Mouse (Mus musculus): ENCODE data around the gene 5730409E04Rik. TPM values are rescaled to one million over a fixed set of nuclear protein-coding genes. Genes with fewer than 3 reads are reported as not detected.

5730409E04Rik gene
- polyA plus RNA-seq, 1 experiment from 2014 or later: 22.1 TPM

GRCm38 (mm10) chr4:126620349-126620874 is 10.8 kb downstream of the 5730409E04Rik start:
- Histone ChIP-seq H3K4me3 (ENCODE audit: low read length) (peak overlapping the region; percentile 38), H3K27ac (ENCODE audit: low read depth, low read length) (no peak overlapping the region), H3K4me2 (ENCODE audit: low read length) (peak overlapping the region; percentile 64), H3K4me1 (ENCODE audit: control insufficient read depth, insufficient read depth, low read depth, low read length) (peaks cover 10% of the 10 kb centered on the region), H3K9me3 (ENCODE audit: control insufficient read depth, low read length) (no peaks in the 10 kb centered on the region), H3K36me3 (ENCODE audit: control insufficient read depth, insufficient read depth, low read length) (no peaks in the 10 kb centered on the region; the same call in 1 of the 2 replicates), H3K27me3 (replicated peaks; ENCODE audit: control insufficient read depth, insufficient read depth, low read length) (peaks cover 5% of the 10 kb centered on the region), H3K9ac (ENCODE audit: low read depth, low read length) (peak overlapping the region; percentile 63)
- ATAC-seq: no peak
- 18% methylated on average over 13 of the region's 13 CpGs for WGBS

GRCm38 (mm10) chr4:126627021-126627681 is 17.5 kb downstream of the 5730409E04Rik start:
- Histone ChIP-seq H3K4me3 (ENCODE audit: low read length) (0 out of 2 replicates have a peak overlapping the region, but pooled peaks have one; percentile 3), H3K27ac (ENCODE audit: low read depth, low read length) (no peak overlapping the region), H3K4me1 (ENCODE audit: control insufficient read depth, insufficient read depth, low read depth, low read length) (peaks cover 9% of the 10 kb centered on the region), H3K27me3 (replicated peaks; ENCODE audit: control insufficient read depth, insufficient read depth, low read length) (peaks cover under 1% of the 10 kb centered on the region), H3K9ac (ENCODE audit: low read depth, low read length) (peak overlapping the region; percentile 28), H3K36me3 (ENCODE audit: control insufficient read depth, insufficient read depth, low read length) (no peaks in the 10 kb centered on the region), H3K4me2 (ENCODE audit: low read length) (peak overlapping the region; percentile 46), H3K9me3 (ENCODE audit: control insufficient read depth, low read length) (no peaks in the 10 kb centered on the region)
- WGBS: 4% methylated on average over 23 of the region's 23 CpGs
- no peak for ATAC-seq

- Histone ChIP-seq H3K4me1 (ENCODE audit: control insufficient read depth, insufficient read depth, low read depth, low read length) (peaks cover 12% of the 10 kb centered on the region), H3K4me3 (ENCODE audit: low read length) (no peak overlapping the region), H3K9me3 (ENCODE audit: control insufficient read depth, low read length) (no peaks in the 10 kb centered on the region), H3K36me3 (ENCODE audit: control insufficient read depth, insufficient read depth, low read length) (no peaks in the 10 kb centered on the region), H3K27ac (ENCODE audit: low read depth, low read length) (no peak overlapping the region), H3K4me2 (ENCODE audit: low read length) (no peak overlapping the region), H3K27me3 (replicated peaks; ENCODE audit: control insufficient read depth, insufficient read depth, low read length) (no peaks in the 10 kb centered on the region), H3K9ac (ENCODE audit: low read depth, low read length) (no peak overlapping the region)
- ATAC-seq: no peak
- WGBS: 48% methylated on average over 2 of the region's 2 CpGs
These were observed 22.3 kb downstream of the 5730409E04Rik start for GRCm38 (mm10) chr4:126631922-126632321.

GRCm38 (mm10) chr4:126632668-126633067 is 23.1 kb downstream of the 5730409E04Rik start:
- Histone ChIP-seq H3K9ac (ENCODE audit: low read depth, low read length) (no peak overlapping the region), H3K4me3 (ENCODE audit: low read length) (no peak overlapping the region), H3K27ac (ENCODE audit: low read depth, low read length) (no peak overlapping the region), H3K9me3 (ENCODE audit: control insufficient read depth, low read length) (no peaks in the 10 kb centered on the region), H3K4me1 (ENCODE audit: control insufficient read depth, insufficient read depth, low read depth, low read length) (peaks cover 4% of the 10 kb centered on the region; the same call in 1 of the 2 replicates), H3K4me2 (ENCODE audit: low read length) (no peak overlapping the region), H3K27me3 (replicated peaks; ENCODE audit: control insufficient read depth, insufficient read depth, low read length) (no peaks in the 10 kb centered on the region), H3K36me3 (ENCODE audit: control insufficient read depth, insufficient read depth, low read length) (no peaks in the 10 kb centered on the region)
- WGBS: 67% methylated on average over 3 of the region's 3 CpGs
- no peak for ATAC-seq

GRCm38 (mm10) chr4:126636330-126636729 is 26.7 kb downstream of the 5730409E04Rik start:
- Histone ChIP-seq H3K9me3 (ENCODE audit: control insufficient read depth, low read length) (no peaks in the 10 kb centered on the region), H3K9ac (ENCODE audit: low read depth, low read length) (peak overlapping the region; percentile 33; the same call in 1 of the 2 replicates), H3K4me3 (ENCODE audit: low read length) (no peak overlapping the region), H3K36me3 (ENCODE audit: control insufficient read depth, insufficient read depth, low read length) (no peaks in the 10 kb centered on the region), H3K4me2 (ENCODE audit: low read length) (peak overlapping the region; percentile 15), H3K4me1 (ENCODE audit: control insufficient read depth, insufficient read depth, low read depth, low read length) (peaks cover 3% of the 10 kb centered on the region; the same call in 1 of the 2 replicates), H3K27ac (ENCODE audit: low read depth, low read length) (no peak overlapping the region), H3K27me3 (replicated peaks; ENCODE audit: control insufficient read depth, insufficient read depth, low read length) (no peaks in the 10 kb centered on the region)
- 30% methylated on average over 11 of the region's 11 CpGs for WGBS
- ATAC-seq: peak; percentile 45; the same call in 1 of the 2 replicates

GRCm38 (mm10) chr4:126637446-126637845 is 27.8 kb downstream of the 5730409E04Rik start:
- H3K36me3 ChIP-seq (ENCODE audit: control insufficient read depth, insufficient read depth, low read length): no peaks in the 10 kb centered on the region
- peaks cover 3% of the 10 kb centered on the region; the same call in 1 of the 2 replicates for H3K4me1 ChIP-seq (ENCODE audit: control insufficient read depth, insufficient read depth, low read depth, low read length)
- no peak overlapping the region for H3K9ac ChIP-seq (ENCODE audit: low read depth, low read length)
- 65% methylated on average over 4 of the region's 4 CpGs for WGBS
- H3K4me3 ChIP-seq (ENCODE audit: low read length): no peak overlapping the region
- no peak overlapping the region for H3K27ac ChIP-seq (ENCODE audit: low read depth, low read length)
- no peak for ATAC-seq
- H3K9me3 ChIP-seq (ENCODE audit: control insufficient read depth, low read length): no peaks in the 10 kb centered on the region
- H3K27me3 ChIP-seq (replicated peaks; ENCODE audit: control insufficient read depth, insufficient read depth, low read length): no peaks in the 10 kb centered on the region
- H3K4me2 ChIP-seq (ENCODE audit: low read length): no peak overlapping the region

- Histone ChIP-seq H3K4me3 (ENCODE audit: low read length) (no peak overlapping the region), H3K4me1 (ENCODE audit: control insufficient read depth, insufficient read depth, low read depth, low read length) (peaks cover 3% of the 10 kb centered on the region; the same call in 1 of the 2 replicates), H3K4me2 (ENCODE audit: low read length) (no peak overlapping the region), H3K27ac (ENCODE audit: low read depth, low read length) (no peak overlapping the region), H3K27me3 (replicated peaks; ENCODE audit: control insufficient read depth, insufficient read depth, low read length) (no peaks in the 10 kb centered on the region), H3K9ac (ENCODE audit: low read depth, low read length) (no peak overlapping the region), H3K36me3 (ENCODE audit: control insufficient read depth, insufficient read depth, low read length) (no peaks in the 10 kb centered on the region), H3K9me3 (ENCODE audit: control insufficient read depth, low read length) (no peaks in the 10 kb centered on the region)
- WGBS: 32% methylated on average over 7 of the region's 7 CpGs
- ATAC-seq: 0 out of 2 replicates have a peak, but pooled peaks have one; percentile 14
These were observed 29.7 kb downstream of the 5730409E04Rik start for GRCm38 (mm10) chr4:126639339-126639738.

- ATAC-seq: no peak
- Histone ChIP-seq H3K4me1 (ENCODE audit: control insufficient read depth, insufficient read depth, low read depth, low read length) (peaks cover 3% of the 10 kb centered on the region), H3K27me3 (replicated peaks; ENCODE audit: control insufficient read depth, insufficient read depth, low read length) (no peaks in the 10 kb centered on the region), H3K27ac (ENCODE audit: low read depth, low read length) (no peak overlapping the region), H3K9ac (ENCODE audit: low read depth, low read length) (no peak overlapping the region), H3K4me3 (ENCODE audit: low read length) (no peak overlapping the region), H3K9me3 (ENCODE audit: control insufficient read depth, low read length) (no peaks in the 10 kb centered on the region), H3K4me2 (ENCODE audit: low read length) (no peak overlapping the region), H3K36me3 (ENCODE audit: control insufficient read depth, insufficient read depth, low read length) (no peaks in the 10 kb centered on the region)
- 65% methylated on average over 9 of the region's 9 CpGs for WGBS
These were observed 32.3 kb downstream of the 5730409E04Rik start for GRCm38 (mm10) chr4:126641901-126642300.

GRCm38 (mm10) chr4:126643815-126644214 is 34.2 kb downstream of the 5730409E04Rik start:
- Histone ChIP-seq H3K9me3 (ENCODE audit: control insufficient read depth, low read length) (no peaks in the 10 kb centered on the region), H3K4me2 (ENCODE audit: low read length) (no peak overlapping the region), H3K36me3 (ENCODE audit: control insufficient read depth, insufficient read depth, low read length) (no peaks in the 10 kb centered on the region), H3K27ac (ENCODE audit: low read depth, low read length) (no peak overlapping the region), H3K4me3 (ENCODE audit: low read length) (no peak overlapping the region), H3K9ac (ENCODE audit: low read depth, low read length) (no peak overlapping the region), H3K27me3 (replicated peaks; ENCODE audit: control insufficient read depth, insufficient read depth, low read length) (no peaks in the 10 kb centered on the region), H3K4me1 (ENCODE audit: control insufficient read depth, insufficient read depth, low read depth, low read length) (peaks cover 7% of the 10 kb centered on the region)
- WGBS: 79% methylated on average over 4 of the region's 4 CpGs
- no peak for ATAC-seq

Data from hindbrain, embryonic 16.5 days (tissue).